Mouse (Mus musculus) embryonic fibroblast, embryonic 13.5 days (primary cell): ENCODE measurements around the gene Slc6a6.

Source experiments
- CTCF ChIP-seq: IDR thresholded peaks from 2 replicates; pipeline ENCODE4 v1.5.1; 2011; ENCODE audit warnings: mild to moderate bottlenecking, control low read depth, low read length, moderate library complexity, borderline replicate concordance; ENCODE audit not compliant: insufficient read depth
- POLR2A ChIP-seq: IDR thresholded peaks from 2 replicates; pipeline ENCODE4 v1.6.1; 2011; ENCODE audit warnings: low read depth, mild to moderate bottlenecking, control low read depth, low read length, moderate library complexity

- no peak for TF ChIP-seq POLR2A
- no peak for TF ChIP-seq CTCF
These were observed 37.4 kb downstream of the Slc6a6 start for GRCm38 (mm10) chr6:91721215-91721701.
